Mouse (Mus musculus): ENCODE data around the gene Nxf3. TPM values are rescaled to one million over a fixed set of nuclear protein-coding genes. Genes with fewer than 3 reads are reported as not detected.
"Not testable (repeated sequence)": the region's sequence is repeated elsewhere in the genome, so short reads cannot be mapped to it uniquely, and the experiment has no call there.

The Nxf3 gene
- polyA plus RNA-seq, 1 experiment from 2014 or later: not detected

- 58% methylated on average over 2 of the region's 2 CpGs for WGBS
- ATAC-seq: no peak
- Histone ChIP-seq H3K27ac (ENCODE audit: low read depth, low read length) (no peak overlapping the region), H3K9ac (ENCODE audit: low read depth, low read length) (no peak overlapping the region), H3K4me2 (ENCODE audit: low read length) (no peak overlapping the region), H3K4me3 (ENCODE audit: low read length) (no peak overlapping the region), H3K36me3 (ENCODE audit: control insufficient read depth, insufficient read depth, low read length) (no peaks in the 10 kb centered on the region), H3K27me3 (replicated peaks; ENCODE audit: control insufficient read depth, insufficient read depth, low read length) (no peaks in the 10 kb centered on the region), H3K9me3 (ENCODE audit: control insufficient read depth, low read length) (no peaks in the 10 kb centered on the region), H3K4me1 (ENCODE audit: control insufficient read depth, insufficient read depth, low read depth, low read length) (no peaks in the 10 kb centered on the region)
Measured at GRCm38 (mm10) chrX:136092497-136093279, 7.6 kb upstream of the Nxf3 start.

GRCm38 (mm10) chrX:136068020-136068419 is 17.0 kb downstream of the Nxf3 start, which contains the start of gene Bex2:
Bex2 (minus strand) TSS chrX:136068236.
- peak within 1 kb of the TSS; percentile 41 for H3K4me3 ChIP-seq (ENCODE audit: low read length)
- H3K27ac ChIP-seq (ENCODE audit: low read depth, low read length): peak within 1 kb of the TSS; percentile 69
- H3K9me3 ChIP-seq (ENCODE audit: control insufficient read depth, low read length); H3K4me1 ChIP-seq (ENCODE audit: control insufficient read depth, insufficient read depth, low read depth, low read length); H3K36me3 ChIP-seq (ENCODE audit: control insufficient read depth, insufficient read depth, low read length); H3K27me3 ChIP-seq (replicated peaks; ENCODE audit: control insufficient read depth, insufficient read depth, low read length): not testable (repeated sequence)
- H3K4me2 ChIP-seq (ENCODE audit: low read length): peak within 1 kb of the TSS; percentile 55
- ATAC-seq: peak; percentile 99
- no CpG with 5 or more reads among the region's 32 CpGs for WGBS
- H3K9ac ChIP-seq (ENCODE audit: low read depth, low read length): peak within 1 kb of the TSS; percentile 54

GRCm38 (mm10) chrX:136067201-136067991 is 17.7 kb downstream of the Nxf3 start:
- peak; percentile 83 for ATAC-seq
- 31% methylated on average over 8 of the region's 48 CpGs for WGBS
- peak overlapping the region; percentile 54 for H3K9ac ChIP-seq (ENCODE audit: low read depth, low read length)
- H3K9me3 ChIP-seq (ENCODE audit: control insufficient read depth, low read length); H3K36me3 ChIP-seq (ENCODE audit: control insufficient read depth, insufficient read depth, low read length); H3K4me1 ChIP-seq (ENCODE audit: control insufficient read depth, insufficient read depth, low read depth, low read length); H3K27me3 ChIP-seq (replicated peaks; ENCODE audit: control insufficient read depth, insufficient read depth, low read length): not testable (repeated sequence)
- peak overlapping the region; percentile 55 for H3K4me2 ChIP-seq (ENCODE audit: low read length)
- peak overlapping the region; percentile 69 for H3K27ac ChIP-seq (ENCODE audit: low read depth, low read length)
- H3K4me3 ChIP-seq (ENCODE audit: low read length): peak overlapping the region; percentile 41

- Histone ChIP-seq H3K9me3 (ENCODE audit: control insufficient read depth, low read length) (no peaks in the 10 kb centered on the region), H3K4me3 (ENCODE audit: low read length) (no peak overlapping the region), H3K9ac (ENCODE audit: low read depth, low read length) (no peak overlapping the region), H3K27me3 (replicated peaks; ENCODE audit: control insufficient read depth, insufficient read depth, low read length) (no peaks in the 10 kb centered on the region; the same call in 1 of the 2 replicates), H3K27ac (ENCODE audit: low read depth, low read length) (no peak overlapping the region), H3K36me3 (ENCODE audit: control insufficient read depth, insufficient read depth, low read length) (no peaks in the 10 kb centered on the region), H3K4me1 (ENCODE audit: control insufficient read depth, insufficient read depth, low read depth, low read length) (no peaks in the 10 kb centered on the region), H3K4me2 (ENCODE audit: low read length) (no peak overlapping the region)
- 88% methylated on average over 1 of the region's 1 CpGs for WGBS
- no peak for ATAC-seq
Measured at GRCm38 (mm10) chrX:136060698-136061097, 24.4 kb downstream of the Nxf3 start.

GRCm38 (mm10) chrX:136051219-136051618 is 33.8 kb downstream of the Nxf3 start:
- Histone ChIP-seq H3K4me1 (ENCODE audit: control insufficient read depth, insufficient read depth, low read depth, low read length) (no peaks in the 10 kb centered on the region), H3K9ac (ENCODE audit: low read depth, low read length) (no peak overlapping the region), H3K36me3 (ENCODE audit: control insufficient read depth, insufficient read depth, low read length) (no peaks in the 10 kb centered on the region), H3K4me2 (ENCODE audit: low read length) (no peak overlapping the region), H3K4me3 (ENCODE audit: low read length) (no peak overlapping the region), H3K27me3 (replicated peaks; ENCODE audit: control insufficient read depth, insufficient read depth, low read length) (no peaks in the 10 kb centered on the region), H3K9me3 (ENCODE audit: control insufficient read depth, low read length) (no peaks in the 10 kb centered on the region), H3K27ac (ENCODE audit: low read depth, low read length) (no peak overlapping the region)
- 79% methylated on average over 2 of the region's 2 CpGs for WGBS
- no peak for ATAC-seq

- 12% methylated on average over 5 of the region's 5 CpGs for whole genome bisulfite sequencing
- no peak overlapping the region for H3K4me3 ChIP-seq (ENCODE audit: low read length)
- no peaks in the 10 kb centered on the region for H3K27me3 ChIP-seq (replicated peaks; ENCODE audit: control insufficient read depth, insufficient read depth, low read length)
- no peaks in the 10 kb centered on the region for H3K9me3 ChIP-seq (ENCODE audit: control insufficient read depth, low read length)
- no peak overlapping the region for H3K27ac ChIP-seq (ENCODE audit: low read depth, low read length)
- ATAC-seq: peak; percentile 74; the same call in 1 of the 2 replicates
- H3K4me1 ChIP-seq (ENCODE audit: control insufficient read depth, insufficient read depth, low read depth, low read length): no peaks in the 10 kb centered on the region
- H3K36me3 ChIP-seq (ENCODE audit: control insufficient read depth, insufficient read depth, low read length): no peaks in the 10 kb centered on the region
- H3K9ac ChIP-seq (ENCODE audit: low read depth, low read length): no peak overlapping the region
- H3K4me2 ChIP-seq (ENCODE audit: low read length): no peak overlapping the region
Measured at GRCm38 (mm10) chrX:136047528-136047927, 37.5 kb downstream of the Nxf3 start.

GRCm38 (mm10) chrX:136043726-136044125 is 41.3 kb downstream of the Nxf3 start:
- H3K4me1 ChIP-seq (ENCODE audit: control insufficient read depth, insufficient read depth, low read depth, low read length): no peaks in the 10 kb centered on the region
- H3K27me3 ChIP-seq (replicated peaks; ENCODE audit: control insufficient read depth, insufficient read depth, low read length): no peaks in the 10 kb centered on the region
- no peak for ATAC-seq
- H3K4me2 ChIP-seq (ENCODE audit: low read length): no peak overlapping the region
- H3K36me3 ChIP-seq (ENCODE audit: control insufficient read depth, insufficient read depth, low read length): no peaks in the 10 kb centered on the region
- H3K4me3 ChIP-seq (ENCODE audit: low read length): no peak overlapping the region
- 74% methylated on average over 1 of the region's 1 CpGs for WGBS
- no peak overlapping the region for H3K27ac ChIP-seq (ENCODE audit: low read depth, low read length)
- no peaks in the 10 kb centered on the region for H3K9me3 ChIP-seq (ENCODE audit: control insufficient read depth, low read length)
- no peak overlapping the region for H3K9ac ChIP-seq (ENCODE audit: low read depth, low read length)

GRCm38 (mm10) chrX:136032799-136033763 is 52.0 kb downstream of the Nxf3 start, which contains the start of gene Arxes1:
Arxes1 (plus strand) TSS chrX:136033367.
- not testable (repeated sequence) for H3K27ac ChIP-seq (ENCODE audit: low read depth, low read length)
- 30% methylated on average over 1 of the region's 49 CpGs for WGBS

More at GRCm38 (mm10) chrX:136032799-136033763, 52.0 kb downstream of the Nxf3 start, which contains the start of gene Arxes1:
- not testable (repeated sequence) for H3K36me3 ChIP-seq (ENCODE audit: control insufficient read depth, insufficient read depth, low read length); H3K4me1 ChIP-seq (ENCODE audit: control insufficient read depth, insufficient read depth, low read depth, low read length); H3K27me3 ChIP-seq (replicated peaks; ENCODE audit: control insufficient read depth, insufficient read depth, low read length); H3K9me3 ChIP-seq (ENCODE audit: control insufficient read depth, low read length)
- ATAC-seq: peak; percentile 96
- peak within 1 kb of the TSS; percentile 53 for H3K4me2 ChIP-seq (ENCODE audit: low read length)
- 0 out of 2 replicates have a peak within 1 kb of the TSS, but pooled peaks have one; percentile 8 for H3K9ac ChIP-seq (ENCODE audit: low read depth, low read length)
- peak within 1 kb of the TSS; percentile 36 for H3K4me3 ChIP-seq (ENCODE audit: low read length)
